Mouse (Mus musculus) stomach, embryonic 16.5 days (tissue): Measurements from ENCODE around the gene Cpvl. TPM values are rescaled to one million over a fixed set of nuclear protein-coding genes. Genes with fewer than 3 reads are reported as not detected.

Source experiments
- ATAC-seq: fragments of 200-750 bp; cut with Nextera tagmentation; 2 replicates; pipeline ENCODE4 v1.8.0; 2017; ENCODE audit warnings: moderate number of reproducible peaks, moderate TSS enrichment; ENCODE audit not compliant: insufficient read depth, low FRiP score
- H3K27ac ChIP-seq: fragments of 300-500 bp; sonication (generic); 2 replicates; pipeline ENCODE4 v1.5.1; 2014; ENCODE audit warnings: low read length
- H3K27me3 ChIP-seq: fragments of 300-500 bp; sonication (generic); 2 replicates; pipeline ENCODE4 v1.6.1; 2014; ENCODE audit warnings: low read length, control low read depth, mixed read lengths; ENCODE audit not compliant: control insufficient read depth, insufficient read depth
- H3K36me3 ChIP-seq: fragments of 300-500 bp; sonication (generic); 2 replicates; pipeline ENCODE4 v1.6.1; 2014; ENCODE audit warnings: low read length; ENCODE audit not compliant: control insufficient read depth, insufficient read depth
- H3K4me1 ChIP-seq: fragments of 300-500 bp; sonication (generic); 2 replicates; pipeline ENCODE4 v1.6.1; 2014; ENCODE audit warnings: low read length, control low read depth, mixed read lengths; ENCODE audit not compliant: control insufficient read depth, insufficient read depth
- H3K4me2 ChIP-seq: fragments of 300-500 bp; sonication (generic); 2 replicates; pipeline ENCODE4 v1.6.1; 2014; ENCODE audit warnings: low read depth, low read length, mixed read lengths
- H3K4me3 ChIP-seq: fragments of 300-500 bp; sonication (generic); replicated peaks from 2 replicates; pipeline ENCODE4 v1.5.1; 2014; ENCODE audit warnings: mild to moderate bottlenecking, low read length
- H3K9ac ChIP-seq: fragments of 300-500 bp; sonication (generic); 2 replicates; pipeline ENCODE4 v1.6.1; 2014; ENCODE audit warnings: low read length
- H3K9me3 ChIP-seq: fragments of 300-500 bp; sonication (generic); replicated peaks from 2 replicates; pipeline ENCODE4 v1.6.1; 2016; ENCODE audit warnings: low read length, control low read depth; ENCODE audit not compliant: control insufficient read depth
- WGBS: fragments of 180-500 bp; shearing (Covaris S2); extraction: QIAGEN DNeasy Blood & Tissue Kit; methylation state at CpG from one replicate; pipeline ENCODE4 v1.1.7; 2014; 5-methylcytosine and 5-hydroxymethylcytosine counted together
- polyA plus RNA-seq: library from polyadenylated mRNA; unstranded; fragments of >200 nt; fragmentation: Nextera tagmentation; extraction: Ambion mirVana; gene quantifications from 2 replicates; pipeline ENCODE4 v1.2.1, GENCODE M21; 2015

The Cpvl gene
- polyA plus RNA-seq, 1 experiment from 2014 or later = 0.09 TPM

- no peaks in the 10 kb centered on the region for H3K36me3 ChIP-seq
- no peaks in the 10 kb centered on the region for H3K4me1 ChIP-seq
- H3K27me3 ChIP-seq = no peaks in the 10 kb centered on the region
- no peak overlapping the region for H3K4me2 ChIP-seq
- H3K4me3 ChIP-seq = no peak overlapping the region
- no peak for ATAC-seq
- H3K27ac ChIP-seq = no peak overlapping the region
- no peaks in the 10 kb centered on the region for H3K9me3 ChIP-seq
- H3K9ac ChIP-seq = no peak overlapping the region
- WGBS = 75% methylated on average over 15 of the region's 15 CpGs
Measured at GRCm38 (mm10) chr6:53980817-53981480, 2.5 kb upstream of the Cpvl start.

- Histone ChIP-seq H3K9ac (no peak overlapping the region), H3K36me3 (no peaks in the 10 kb centered on the region), H3K4me2 (no peak overlapping the region), H3K4me3 (no peak overlapping the region), H3K27ac (no peak overlapping the region), H3K4me1 (peaks cover 9% of the 10 kb centered on the region), H3K27me3 (no peaks in the 10 kb centered on the region), H3K9me3 (no peaks in the 10 kb centered on the region)
- ATAC-seq = no peak
- WGBS = 76% methylated on average over 1 of the region's 1 CpGs
Measured at GRCm38 (mm10) chr6:53974040-53974439, 4.4 kb downstream of the Cpvl start.

DNA sequence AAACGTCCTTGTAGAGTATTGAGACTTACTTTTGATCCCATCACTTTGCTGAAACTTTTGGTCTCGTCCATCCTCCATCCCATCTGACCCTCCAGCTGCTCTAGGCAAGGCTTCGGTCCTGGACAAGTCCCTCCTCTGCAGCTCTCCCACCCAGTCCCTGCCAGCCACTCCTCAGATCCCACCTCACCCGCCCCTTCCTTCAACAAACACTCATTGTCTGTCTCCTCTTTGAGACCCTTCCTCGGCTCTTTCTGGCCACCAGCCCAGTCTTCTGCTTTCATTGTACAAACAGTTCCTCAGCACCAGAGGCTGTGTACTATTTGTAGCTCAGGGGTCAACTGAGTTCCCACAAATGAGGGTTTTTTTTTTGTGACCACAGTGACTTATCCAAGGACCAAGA lies 5.0 kb downstream of the Cpvl start:
- WGBS = 19% methylated on average over 5 of the region's 5 CpGs
- H3K4me2 ChIP-seq = no peak overlapping the region
- no peak overlapping the region for H3K4me3 ChIP-seq
- no peak overlapping the region for H3K9ac ChIP-seq
- ATAC-seq = peak; percentile 66; the same call in 1 of the 2 replicates
- H3K4me1 ChIP-seq = peaks cover 11% of the 10 kb centered on the region
- no peaks in the 10 kb centered on the region for H3K9me3 ChIP-seq
- H3K36me3 ChIP-seq = no peaks in the 10 kb centered on the region
- no peak overlapping the region for H3K27ac ChIP-seq
- no peaks in the 10 kb centered on the region for H3K27me3 ChIP-seq

- no peak for ATAC-seq
- Histone ChIP-seq H3K36me3 (no peaks in the 10 kb centered on the region), H3K9ac (no peak overlapping the region), H3K4me1 (peaks cover 11% of the 10 kb centered on the region), H3K4me3 (no peak overlapping the region), H3K9me3 (no peaks in the 10 kb centered on the region), H3K27ac (no peak overlapping the region), H3K4me2 (no peak overlapping the region), H3K27me3 (no peaks in the 10 kb centered on the region)
- 73% methylated on average over 12 of the region's 12 CpGs for WGBS
Measured at GRCm38 (mm10) chr6:53972238-53972743, 6.2 kb downstream of the Cpvl start.

GRCm38 (mm10) chr6:53971729-53972128 lies 6.7 kb downstream of the Cpvl start:
- H3K4me1 ChIP-seq = peaks cover 11% of the 10 kb centered on the region
- no peaks in the 10 kb centered on the region for H3K36me3 ChIP-seq
- no peaks in the 10 kb centered on the region for H3K9me3 ChIP-seq
- H3K27me3 ChIP-seq = no peaks in the 10 kb centered on the region
- no peak overlapping the region for H3K4me2 ChIP-seq
- H3K4me3 ChIP-seq = no peak overlapping the region
- no peak overlapping the region for H3K27ac ChIP-seq
- no peak overlapping the region for H3K9ac ChIP-seq
- WGBS = 44% methylated on average over 3 of the region's 3 CpGs
- ATAC-seq = no peak

DNA sequence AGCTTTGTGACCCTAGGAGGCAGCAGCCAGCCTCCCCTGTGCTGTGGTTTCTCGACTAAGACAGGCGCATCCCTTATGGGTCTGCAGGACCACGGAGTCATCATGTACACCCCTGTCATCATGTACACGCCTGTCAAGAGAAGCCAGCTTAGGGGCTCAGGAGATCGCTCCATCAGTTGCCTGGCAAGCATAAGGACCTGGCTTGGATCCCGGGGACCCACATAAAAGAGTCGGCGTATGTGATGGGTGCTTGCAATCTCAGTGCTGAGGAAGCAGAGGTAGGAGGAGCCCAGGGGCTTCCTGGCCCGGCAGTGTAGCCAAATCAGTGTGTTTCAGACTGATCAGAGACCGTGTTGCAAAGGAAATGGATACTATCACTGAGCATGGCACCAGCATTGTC lies 9.4 kb downstream of the Cpvl start:
- Histone ChIP-seq H3K36me3 (no peaks in the 10 kb centered on the region), H3K4me3 (no peak overlapping the region), H3K27ac (no peak overlapping the region), H3K4me1 (peaks cover 10% of the 10 kb centered on the region), H3K9me3 (no peaks in the 10 kb centered on the region), H3K9ac (no peak overlapping the region), H3K4me2 (no peak overlapping the region), H3K27me3 (no peaks in the 10 kb centered on the region)
- 79% methylated on average over 10 of the region's 10 CpGs for WGBS
- no peak for ATAC-seq

DNA sequence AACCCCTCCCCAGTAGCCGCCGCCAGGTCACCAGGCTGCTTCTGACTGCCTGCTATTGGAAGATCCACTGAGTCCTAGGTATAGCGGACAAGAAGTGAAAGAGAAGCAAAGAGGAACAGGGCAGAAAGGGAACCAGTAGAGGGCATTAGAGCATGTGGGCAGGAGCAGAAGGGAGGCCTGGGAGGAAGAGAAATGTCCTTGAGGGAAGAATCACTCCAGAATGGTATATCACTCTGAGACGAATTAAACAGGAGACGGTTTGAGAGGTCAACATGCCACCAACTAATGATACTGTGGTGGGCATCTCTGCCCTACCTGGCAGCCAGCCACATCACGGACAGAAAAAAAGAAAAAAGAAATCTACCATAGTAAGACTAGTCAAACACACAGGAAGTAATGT lies 9.9 kb downstream of the Cpvl start:
- H3K4me3 ChIP-seq = no peak overlapping the region
- WGBS = 76% methylated on average over 6 of the region's 6 CpGs
- H3K27me3 ChIP-seq = no peaks in the 10 kb centered on the region
- H3K27ac ChIP-seq = no peak overlapping the region
- ATAC-seq = no peak
- H3K4me1 ChIP-seq = peaks cover 5% of the 10 kb centered on the region
- H3K9ac ChIP-seq = no peak overlapping the region
- no peaks in the 10 kb centered on the region for H3K9me3 ChIP-seq
- no peaks in the 10 kb centered on the region for H3K36me3 ChIP-seq
- no peak overlapping the region for H3K4me2 ChIP-seq

DNA sequence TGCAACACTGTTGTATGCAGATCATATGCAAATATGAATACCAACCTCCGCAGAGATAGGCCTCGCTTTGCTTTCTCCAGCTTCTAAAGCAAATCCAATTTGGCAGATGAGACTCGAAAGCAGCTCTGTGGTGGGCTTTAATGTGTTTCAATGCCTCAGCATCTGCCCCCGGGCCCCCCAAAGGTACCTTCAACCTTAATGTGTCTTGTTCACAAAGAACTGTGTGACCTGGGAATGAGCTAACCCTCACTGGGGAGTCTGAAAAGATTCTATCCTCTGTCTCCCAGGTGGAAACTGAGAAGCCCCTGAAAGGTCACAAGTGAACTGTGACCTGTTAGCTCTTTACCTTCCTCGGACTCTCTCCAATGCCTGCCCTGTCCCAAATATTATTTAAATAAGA lies 11.9 kb downstream of the Cpvl start:
- H3K4me3 ChIP-seq = no peak overlapping the region
- H3K27ac ChIP-seq = no peak overlapping the region
- no peak overlapping the region for H3K9ac ChIP-seq
- no peak overlapping the region for H3K4me2 ChIP-seq
- H3K4me1 ChIP-seq = 0 out of 2 replicates have a peak, but pooled peaks cover 2% of the 10 kb centered on the region
- ATAC-seq = no peak
- WGBS = 68% methylated on average over 5 of the region's 5 CpGs
- no peaks in the 10 kb centered on the region for H3K9me3 ChIP-seq
- H3K36me3 ChIP-seq = no peaks in the 10 kb centered on the region
- no peaks in the 10 kb centered on the region for H3K27me3 ChIP-seq

DNA sequence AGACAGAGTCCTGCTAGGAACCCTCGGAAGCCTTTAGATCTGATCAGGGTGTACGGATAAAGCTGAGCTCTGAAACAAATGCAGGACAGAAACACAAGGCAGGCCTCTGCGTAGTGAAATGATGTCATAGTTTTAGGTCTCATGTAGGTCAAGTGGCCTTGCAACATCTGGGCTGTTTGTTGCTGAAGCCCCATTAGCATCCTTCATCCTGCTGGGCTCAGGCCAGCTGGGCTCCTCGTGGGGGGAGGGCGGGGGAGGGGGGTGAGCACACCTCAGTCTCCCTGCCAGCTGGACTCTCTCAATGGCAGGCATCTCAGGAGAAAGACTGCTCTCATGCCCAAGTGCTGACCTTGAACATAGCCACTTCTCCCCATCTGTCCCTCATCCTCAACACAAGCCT lies 12.6 kb downstream of the Cpvl start:
- no peaks in the 10 kb centered on the region for H3K36me3 ChIP-seq
- no peak overlapping the region for H3K27ac ChIP-seq
- 0 out of 2 replicates have a peak, but pooled peaks cover 2% of the 10 kb centered on the region for H3K4me1 ChIP-seq
- no peak overlapping the region for H3K4me2 ChIP-seq
- 29% methylated on average over 5 of the region's 5 CpGs for whole genome bisulfite sequencing
- H3K9ac ChIP-seq = no peak overlapping the region
- H3K9me3 ChIP-seq = no peaks in the 10 kb centered on the region
- H3K4me3 ChIP-seq = no peak overlapping the region
- H3K27me3 ChIP-seq = no peaks in the 10 kb centered on the region
- ATAC-seq = no peak
